Mouse (Mus musculus) adrenal gland, postnatal 14 days (tissue): ENCODE data around the gene Arhgap23. TPM values are rescaled to one million over a fixed set of nuclear protein-coding genes. Genes with fewer than 3 reads are reported as not detected.

Experiments used
- DNase-seq: peaks from one replicate; pipeline ENCODE4 v3.0.0; 2021; ENCODE audit warnings: mixed read lengths
- total RNA-seq: library from RNA; stranded (reverse); gene quantifications from 2 replicates; pipeline ENCODE4 v1.2.3, GENCODE M21; 2021

The Arhgap23 gene
- total RNA-seq, 1 experiment from 2014 or later: 32.8 TPM

DNA sequence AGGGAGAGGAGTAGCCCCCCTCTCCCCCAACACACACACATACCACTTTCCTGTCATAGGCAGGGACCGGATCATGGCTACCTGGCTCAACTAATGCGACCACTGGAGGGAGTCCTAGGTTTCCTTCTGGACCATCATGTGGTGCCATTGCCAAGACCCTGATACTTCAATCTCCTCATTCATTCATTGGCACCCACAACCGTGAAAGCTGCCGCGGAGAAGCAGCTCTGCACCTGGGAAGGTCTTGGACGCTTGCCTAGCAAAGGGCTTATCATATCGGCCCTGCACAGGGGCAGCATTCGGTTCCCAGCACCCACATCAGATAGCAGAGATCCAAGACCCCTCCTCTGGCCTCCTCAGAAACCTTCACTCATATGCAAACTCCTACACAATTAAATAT is 91.0 kb downstream of the Arhgap23 start:
- DNase-seq: no peak

DNA sequence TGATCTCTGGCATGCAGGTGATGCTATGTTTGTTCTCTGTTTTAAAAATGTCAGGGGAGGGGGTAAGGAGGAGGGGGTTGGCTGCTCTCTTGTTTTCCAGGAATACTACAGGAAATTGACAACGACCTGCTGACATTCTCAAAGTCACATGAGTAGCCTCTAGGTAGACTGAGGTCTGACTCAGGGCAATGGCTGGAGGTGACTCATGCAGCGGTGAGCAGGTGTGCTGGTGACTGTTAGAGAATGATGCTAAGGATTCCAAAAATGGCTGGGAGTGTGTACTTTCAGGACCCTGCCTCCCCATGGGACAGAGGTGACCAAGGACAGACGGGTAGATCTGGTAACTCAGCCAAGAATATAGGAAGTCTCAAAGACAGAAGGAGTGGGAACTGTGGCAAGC is 92.9 kb downstream of the Arhgap23 start:
- DNase-seq: no peak

DNA sequence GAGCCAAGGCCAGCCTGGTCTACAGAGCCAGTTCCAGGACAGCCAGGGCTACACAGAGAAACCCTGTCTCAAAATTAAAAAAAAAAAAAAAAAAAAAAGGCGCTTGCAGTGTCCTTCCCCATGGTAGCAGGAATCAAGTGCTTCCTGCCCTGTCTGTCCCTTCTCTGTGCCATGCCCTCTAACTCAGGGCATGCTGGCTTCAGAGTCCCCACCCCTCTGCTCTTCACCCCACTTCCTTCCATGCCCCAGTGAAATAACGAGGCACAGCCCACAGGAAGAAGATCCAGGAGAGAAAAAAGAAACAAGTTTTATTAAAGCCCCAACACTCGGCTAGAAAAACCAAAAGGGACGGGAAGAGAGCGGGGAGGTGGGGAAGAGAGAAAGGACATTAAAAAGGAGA is 93.7 kb downstream of the Arhgap23 start:
- no peak for DNase-seq

DNA sequence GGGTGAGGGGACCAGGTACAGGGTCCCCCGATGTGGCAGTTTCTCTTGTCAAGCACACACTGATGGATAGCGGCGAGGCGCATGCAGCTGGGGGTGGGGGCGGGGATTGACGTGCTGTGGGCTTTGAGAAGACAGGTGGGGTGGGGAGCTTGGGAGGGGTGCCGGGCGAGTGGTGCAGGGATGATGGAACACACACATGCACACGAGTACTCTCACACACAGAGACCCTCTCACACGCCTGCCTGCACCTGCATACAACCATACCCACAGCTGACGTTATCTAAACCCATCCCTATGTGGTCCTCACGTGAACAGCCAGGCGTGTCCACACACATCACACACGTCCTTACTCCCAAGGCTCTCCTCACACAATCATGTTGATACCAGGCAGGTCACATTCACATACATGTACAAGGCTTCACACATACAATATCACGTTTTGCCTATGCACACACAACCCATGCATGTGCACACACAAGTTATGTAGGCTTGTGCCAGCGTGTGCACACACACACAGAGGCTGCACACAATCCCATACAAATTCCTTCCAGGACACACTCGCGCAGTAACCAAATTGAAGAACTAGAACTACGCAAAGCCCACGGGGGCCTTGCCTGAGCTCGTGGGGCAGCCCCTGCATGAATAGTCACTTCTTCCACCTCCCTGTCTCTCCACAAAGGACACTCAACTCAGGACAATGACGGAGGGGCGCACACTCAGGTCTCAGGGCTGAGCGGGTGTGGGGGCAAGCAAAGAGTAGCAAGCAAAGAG is 94.6 kb downstream of the Arhgap23 start:
- DNase-seq: no peak

DNA sequence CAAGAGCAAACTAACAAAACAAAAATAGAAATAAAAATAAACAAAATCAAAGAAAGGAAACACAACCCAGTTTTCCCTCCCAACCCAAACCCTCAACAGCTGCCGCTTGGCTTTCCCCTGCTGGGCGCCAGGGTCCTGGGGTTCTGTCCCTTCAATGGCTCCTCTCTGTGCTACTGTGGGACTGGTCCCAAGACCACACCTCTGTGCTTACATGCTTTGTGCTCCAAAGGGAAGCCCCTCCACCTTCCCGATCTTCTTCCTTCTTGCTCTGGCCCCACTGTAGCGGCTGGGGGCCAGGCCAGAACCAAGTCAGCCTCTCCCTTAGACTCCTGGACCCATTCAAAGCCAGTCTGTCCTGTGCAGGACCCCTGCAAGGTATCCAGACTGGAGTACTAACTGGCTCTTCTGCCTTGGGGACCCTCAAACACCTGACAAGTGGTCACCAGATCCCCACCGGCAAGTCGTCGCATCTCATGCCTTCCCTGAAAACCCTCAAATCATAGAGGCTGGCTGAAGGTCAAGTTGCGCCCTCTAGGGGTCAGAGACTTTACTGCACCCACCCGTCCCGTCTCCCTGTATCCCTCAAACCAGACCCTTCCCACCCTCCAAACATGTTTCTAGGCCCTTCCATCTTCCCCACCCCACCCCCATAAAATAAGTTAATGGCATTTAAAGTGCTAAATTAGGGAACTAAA is 95.8 kb downstream of the Arhgap23 start:
- DNase-seq: peak; percentile 82

DNA sequence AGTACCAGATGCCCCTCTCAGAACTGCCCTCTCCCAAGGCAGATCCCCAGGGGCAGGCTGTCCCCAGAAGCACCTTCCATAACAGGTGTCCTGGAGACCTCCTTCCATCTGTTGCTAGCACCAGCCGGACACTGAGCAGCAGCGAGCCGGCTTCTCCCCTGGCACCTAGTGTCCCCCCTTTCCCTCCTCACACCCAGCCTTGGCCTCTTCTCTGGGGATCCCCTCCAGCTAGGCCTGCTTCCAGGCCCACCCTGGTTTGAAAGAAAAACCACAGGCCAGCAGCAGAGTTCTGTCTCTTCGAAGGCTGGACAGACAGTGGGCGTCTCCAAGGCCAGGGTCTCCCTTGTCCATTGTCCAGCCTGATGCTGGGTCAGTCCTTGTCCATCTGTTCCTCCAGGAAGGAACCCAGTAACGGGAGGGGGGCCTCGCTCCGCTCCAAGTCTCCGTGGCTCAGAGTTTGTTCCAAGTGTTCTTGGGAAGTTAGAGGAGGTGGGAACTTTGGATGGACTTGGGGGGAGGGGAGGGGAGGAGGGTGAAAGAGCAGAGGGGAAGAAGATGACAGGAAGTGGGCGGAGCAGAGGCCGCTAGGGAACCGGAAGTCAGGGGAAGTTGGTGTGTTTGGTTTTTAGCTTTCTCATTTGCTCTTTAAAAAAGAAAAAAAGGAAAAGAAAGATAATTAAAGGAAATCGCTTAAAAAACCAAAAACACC is 96.5 kb downstream of the Arhgap23 start:
- peak; percentile 52 for DNase-seq

DNA sequence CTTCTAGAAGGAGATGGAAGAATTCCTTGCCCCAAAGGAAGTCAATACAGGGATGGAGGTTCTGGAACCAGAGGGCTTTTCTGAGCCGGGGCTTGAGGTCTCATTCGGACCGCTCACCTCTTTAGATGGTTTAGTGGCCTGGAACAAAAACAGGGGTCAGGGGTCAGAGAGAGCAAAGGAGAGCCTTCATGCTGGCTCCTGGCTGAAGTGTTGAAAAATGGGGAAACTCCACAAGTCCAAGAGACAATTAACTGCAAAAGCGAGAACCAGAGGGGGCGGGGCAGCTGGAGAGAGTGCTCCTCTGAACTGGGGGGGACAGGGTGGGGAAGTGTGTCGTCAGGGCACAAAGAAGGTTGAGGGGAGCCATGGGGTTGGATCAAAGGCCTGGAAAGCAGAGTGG is 97.2 kb downstream of the Arhgap23 start:
- DNase-seq: no peak

DNA sequence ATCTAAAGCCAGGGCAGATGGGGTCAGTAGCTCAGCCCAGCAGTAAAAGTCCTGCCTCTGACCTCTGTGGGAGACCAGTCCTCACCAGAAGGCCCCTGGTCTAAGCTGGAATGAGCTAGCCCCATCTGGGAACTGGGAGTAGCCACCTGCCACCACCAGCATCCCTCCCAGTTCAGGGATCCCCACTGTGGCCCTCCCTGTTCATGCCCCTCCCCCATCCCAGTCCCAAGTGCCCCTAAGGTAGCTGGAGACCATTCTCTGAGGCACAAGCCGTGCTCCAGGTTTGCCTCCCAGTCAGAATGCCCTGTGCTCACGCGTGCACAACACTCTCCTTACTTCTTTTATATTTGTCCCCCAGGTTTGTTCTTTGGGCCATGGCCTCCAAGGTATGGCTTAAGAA is 97.7 kb downstream of the Arhgap23 start:
- no peak for DNase-seq

DNA sequence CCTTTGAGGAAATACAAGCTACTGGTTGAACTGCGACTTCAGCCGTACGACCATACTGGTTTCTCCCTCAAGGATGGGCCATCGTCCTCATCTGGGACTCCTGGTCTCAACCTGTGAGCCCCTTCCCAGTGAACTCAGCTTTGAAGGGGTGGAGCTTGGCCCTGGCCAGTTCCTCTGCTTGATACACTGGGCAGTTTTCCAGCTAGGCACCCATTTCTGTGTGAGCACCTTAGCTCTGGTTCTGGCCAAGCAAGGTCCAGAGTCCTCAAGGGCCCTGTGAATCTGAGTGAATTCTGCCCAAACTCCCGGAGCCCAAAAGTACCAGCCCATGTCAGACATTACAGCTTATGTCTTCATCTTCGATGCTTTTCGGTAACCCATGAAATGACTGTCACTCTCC is 105.2 kb downstream of the Arhgap23 start:
- no peak for DNase-seq

DNA sequence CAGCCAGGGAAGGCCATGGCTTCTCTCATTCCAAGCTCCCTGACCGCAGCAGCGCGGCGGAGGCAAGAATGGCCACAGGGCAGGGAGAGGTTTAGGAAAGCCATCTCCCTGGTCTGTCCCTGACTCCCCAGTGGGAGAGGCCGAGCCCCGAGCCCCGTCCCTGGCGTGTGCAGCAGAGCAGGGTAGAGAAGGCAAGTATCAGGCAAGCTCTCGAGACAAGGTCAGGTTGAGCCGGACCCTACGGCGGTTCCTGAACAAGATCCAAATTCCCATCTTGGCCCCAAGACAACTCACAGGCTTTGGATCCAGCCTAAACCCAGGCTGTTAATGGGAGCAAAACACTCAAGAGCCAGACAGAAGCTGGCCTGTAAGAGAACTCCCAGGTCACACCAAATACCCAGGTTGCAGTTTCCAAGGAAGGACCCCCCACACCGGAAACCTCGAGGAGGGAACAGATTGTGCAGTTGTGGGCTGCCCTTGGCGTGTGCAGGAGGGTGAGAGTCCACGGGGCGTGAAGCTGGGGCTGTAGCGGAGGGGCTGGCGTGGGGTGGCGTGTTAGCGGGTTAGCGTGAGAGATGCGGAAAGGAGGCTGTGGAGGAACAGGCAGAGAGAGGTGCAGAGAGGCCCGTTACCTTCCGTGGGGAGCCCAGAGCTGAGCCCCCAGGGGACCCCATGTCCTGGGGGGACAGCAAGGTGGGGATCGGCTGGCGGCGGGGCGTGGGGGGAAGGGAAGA is 106.6 kb downstream of the Arhgap23 start:
- peak; percentile 42 for DNase-seq

DNA sequence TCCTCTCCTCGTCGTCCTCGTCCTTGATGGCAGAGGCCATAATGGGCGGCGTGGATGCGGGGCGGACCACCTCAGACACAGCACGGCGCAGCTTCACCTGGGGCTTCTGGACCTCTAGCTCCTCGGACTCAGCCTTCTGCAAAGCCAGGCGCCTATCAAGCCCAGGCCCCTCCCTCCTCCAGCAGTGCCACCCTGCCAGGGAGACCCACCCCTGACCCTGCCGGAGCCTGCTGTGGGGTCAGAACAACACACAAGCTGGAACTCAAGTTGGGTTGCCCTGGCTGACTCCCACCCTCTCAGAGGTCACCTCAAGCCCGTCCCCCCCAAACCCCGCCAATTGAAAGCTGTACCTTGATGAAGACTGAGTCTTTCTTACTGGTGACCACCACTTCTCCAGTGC is 107.8 kb downstream of the Arhgap23 start:
- no peak for DNase-seq

DNA sequence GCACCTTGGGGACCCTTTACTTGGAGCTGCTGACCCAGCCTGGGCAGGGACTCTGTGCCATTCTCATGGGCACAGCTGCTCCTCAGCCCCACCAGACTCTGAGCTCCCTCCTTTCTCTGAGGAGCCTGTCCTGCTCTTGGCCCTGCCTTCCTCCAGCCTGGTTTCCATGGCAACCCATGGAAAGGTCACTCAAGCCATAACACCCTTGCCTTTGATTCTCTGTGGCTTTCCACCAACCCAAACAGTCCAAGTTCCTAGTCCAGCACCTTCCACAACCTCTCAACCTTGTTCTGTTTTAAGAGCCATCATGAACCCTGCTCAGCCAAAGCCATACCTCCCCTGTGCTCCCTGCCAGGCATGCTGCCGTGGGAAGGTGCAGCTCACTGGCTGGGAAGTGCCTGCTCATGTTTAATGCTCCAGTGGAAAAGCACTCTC is 108.5 kb downstream of the Arhgap23 start:
- peak; percentile 84 for DNase-seq

DNA sequence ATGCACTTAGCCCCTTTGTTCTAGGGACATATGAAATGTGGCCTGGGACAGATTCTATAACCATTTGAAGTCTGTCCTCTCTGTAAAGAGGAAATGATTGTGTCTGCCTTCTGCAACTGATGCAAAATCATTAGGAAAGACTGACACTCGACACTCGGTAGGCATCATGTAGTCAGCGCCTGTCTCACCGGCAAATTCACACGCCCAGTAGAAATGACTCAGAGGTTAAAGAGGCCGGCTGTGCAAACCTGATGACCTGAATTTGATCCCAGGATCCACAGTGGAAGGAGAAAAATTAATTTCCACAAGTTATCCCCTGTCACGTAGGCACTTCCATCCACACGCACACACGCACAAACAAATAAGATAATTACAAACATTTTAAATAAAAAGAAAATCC is 109.0 kb downstream of the Arhgap23 start:
- DNase-seq: peak; percentile 36

DNA sequence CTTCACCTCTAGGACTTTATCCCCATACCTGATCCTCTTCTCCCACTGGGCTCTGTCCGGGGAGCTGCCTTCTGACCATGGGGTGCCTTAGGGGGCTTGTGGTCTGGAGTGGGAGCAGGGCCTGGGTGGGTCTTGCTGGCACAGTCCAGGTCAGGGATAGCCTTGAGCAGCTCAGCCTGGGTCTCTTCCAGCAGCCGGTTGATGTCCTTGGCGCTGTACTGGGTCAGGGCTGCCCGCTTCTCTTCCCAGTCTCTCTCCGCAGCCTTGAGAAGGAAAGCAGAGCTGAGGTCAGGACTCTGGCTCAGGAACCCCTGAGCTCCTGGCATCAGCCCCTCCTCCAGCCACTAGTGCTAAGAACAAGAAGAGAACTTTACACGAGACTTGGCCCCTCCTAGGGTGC is 110.0 kb downstream of the Arhgap23 start:
- DNase-seq: peak; percentile 83

DNA sequence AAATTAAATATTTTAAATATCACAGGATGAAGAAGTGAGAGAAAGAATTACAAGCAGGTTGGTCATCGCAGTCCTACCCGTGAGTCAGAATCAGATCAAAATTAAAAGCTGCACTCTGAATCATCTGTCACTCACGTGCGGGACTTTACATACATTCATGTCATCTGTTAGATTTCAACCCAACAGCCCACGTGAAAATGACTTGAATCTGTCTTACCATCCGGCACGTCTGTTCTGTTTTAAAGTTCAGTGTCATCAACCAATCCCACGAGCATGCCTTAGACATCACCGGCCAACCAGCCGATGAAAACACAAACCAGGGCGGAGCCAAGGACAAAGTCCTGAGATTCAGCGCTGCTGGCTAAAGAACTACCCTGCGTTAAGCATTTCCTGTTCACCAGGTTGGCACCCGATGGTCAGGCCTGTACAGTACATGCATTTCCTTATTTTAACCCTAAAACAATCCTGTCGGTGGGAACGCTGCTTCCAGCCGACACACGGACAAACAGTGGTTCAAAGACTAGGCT is 113.0 kb downstream of the Arhgap23 start:
- no peak for DNase-seq

DNA sequence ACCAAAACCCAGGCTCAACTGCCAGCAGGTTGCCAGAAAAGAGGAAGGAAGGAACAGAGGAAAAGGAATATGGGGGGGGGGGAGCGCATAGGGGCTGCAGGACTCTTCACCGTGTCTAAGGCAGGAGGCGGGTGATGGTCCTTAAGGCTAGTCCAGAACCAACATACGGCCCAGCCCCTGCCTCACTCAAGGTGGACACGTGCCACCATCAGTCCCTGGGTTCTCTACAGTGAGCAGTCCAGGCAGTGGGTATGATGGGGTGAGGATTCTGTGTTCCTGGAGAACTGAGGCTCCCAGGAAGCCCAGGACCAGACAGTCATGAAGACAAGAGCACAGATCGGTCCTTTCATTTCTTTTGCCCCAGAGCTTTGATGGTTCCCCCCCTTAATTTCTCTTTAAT is 114.7 kb downstream of the Arhgap23 start:
- no peak for DNase-seq

DNA sequence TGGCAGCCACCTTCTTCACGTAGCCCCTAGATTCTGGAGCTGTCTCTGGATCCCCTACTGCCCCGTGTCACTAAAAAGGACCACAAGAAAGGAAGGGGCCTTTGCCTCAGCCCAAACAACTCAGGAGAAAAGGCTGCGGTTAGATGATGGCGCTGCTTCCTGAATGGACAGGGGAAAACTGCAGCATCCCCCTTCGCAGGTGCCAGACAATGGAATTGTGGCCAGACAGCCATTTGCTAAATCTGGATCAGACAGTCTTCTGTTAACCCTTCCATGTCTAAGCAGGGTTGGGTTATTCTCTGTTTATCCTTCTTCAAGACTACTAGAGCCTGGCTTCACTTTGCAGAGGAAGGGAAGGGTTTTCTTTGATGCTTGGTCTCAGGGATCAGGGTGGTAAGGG is 115.6 kb downstream of the Arhgap23 start:
- no peak for DNase-seq

DNA sequence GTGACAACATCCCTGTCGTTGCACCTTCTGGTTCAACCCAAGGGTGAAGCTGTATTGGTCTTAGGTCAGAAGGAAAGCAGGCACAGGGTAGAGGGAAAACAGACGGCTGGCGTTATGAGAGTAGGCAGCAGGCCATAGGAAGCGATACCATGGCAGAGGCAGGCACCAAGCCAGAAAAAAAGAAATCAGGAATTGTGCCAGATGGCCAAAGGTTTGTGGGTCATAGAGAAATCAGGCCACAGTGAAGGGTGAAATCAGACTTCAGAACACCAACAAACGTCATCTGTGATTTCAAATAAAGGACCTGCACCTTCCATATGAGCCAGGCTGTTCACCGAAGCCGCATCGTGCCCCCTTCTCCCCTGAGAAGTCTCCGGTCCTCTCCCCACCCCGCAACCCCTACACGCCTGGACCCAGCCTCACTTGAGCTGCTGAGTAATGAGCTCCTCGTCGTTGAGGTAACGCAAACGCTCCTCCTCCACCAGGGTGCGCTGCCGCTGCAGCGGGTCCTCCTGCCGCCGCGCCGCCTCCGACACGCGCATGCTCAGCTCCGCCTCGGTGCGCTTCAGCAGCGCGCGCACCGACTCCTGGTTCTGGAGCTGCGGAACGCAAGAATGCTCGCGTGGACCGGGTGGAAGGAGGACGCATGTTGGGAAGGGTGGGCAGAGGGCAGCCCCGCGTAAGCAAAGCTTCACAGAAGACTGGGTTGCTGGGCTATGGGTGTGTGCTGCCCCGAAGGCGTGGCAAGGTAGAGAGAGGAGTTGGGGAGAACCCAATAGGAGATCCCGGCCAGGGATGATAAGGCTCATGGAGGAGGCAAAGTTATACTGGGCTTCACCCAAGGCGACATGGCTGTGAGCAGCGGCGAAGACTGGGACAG is 116.3 kb downstream of the Arhgap23 start:
- DNase-seq: peak; percentile 94

DNA sequence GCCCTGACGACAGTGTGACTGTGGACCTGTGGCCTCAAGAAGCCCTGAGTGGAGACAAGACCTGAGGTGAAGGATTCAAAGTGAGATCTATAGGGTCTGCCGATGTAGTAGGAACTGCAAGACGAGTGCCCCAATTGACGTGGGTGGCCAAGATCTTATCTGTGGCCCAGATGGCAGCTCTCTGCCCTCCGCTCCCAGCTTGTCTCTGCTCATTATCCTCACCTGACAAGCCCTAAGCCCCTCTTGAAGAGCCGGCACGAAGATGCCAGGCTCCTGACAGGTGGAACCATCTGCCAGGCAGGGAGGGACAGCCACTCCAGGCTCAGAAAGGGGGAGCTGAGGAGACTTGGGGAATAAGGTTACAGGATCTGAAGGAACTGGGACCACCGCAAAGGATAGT is 117.0 kb downstream of the Arhgap23 start:
- DNase-seq: no peak

DNA sequence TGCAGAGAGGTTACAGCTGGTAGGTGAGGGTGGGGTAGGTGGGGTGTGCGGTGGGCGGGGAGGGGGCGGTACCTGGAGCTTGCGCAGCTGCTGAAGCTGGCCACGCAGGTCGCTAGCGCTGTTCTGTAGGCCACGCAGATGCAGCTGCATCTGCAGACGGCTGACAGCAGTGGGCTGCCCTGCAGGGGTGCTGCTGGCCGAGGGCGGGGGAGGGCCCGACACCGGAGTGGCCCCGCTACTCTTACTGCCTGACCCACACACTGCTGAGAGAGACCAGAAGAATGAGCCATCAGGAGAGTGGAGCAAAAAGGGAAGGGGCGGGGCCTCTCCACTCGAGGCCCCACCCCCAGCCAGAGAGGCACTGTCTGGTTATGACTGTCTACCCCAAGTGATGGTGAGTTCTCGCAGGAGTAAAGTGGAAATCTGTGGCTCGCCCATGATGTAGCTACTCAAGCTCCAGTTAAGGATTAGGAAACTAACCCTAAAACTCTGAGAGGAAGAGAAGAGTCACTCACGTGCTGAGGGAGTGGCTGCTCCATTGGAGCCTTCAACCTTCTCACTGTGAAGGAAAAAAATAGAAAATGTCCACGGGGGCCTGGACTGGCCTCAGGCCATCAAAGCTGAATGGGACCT is 117.7 kb downstream of the Arhgap23 start:
- DNase-seq: no peak

DNA sequence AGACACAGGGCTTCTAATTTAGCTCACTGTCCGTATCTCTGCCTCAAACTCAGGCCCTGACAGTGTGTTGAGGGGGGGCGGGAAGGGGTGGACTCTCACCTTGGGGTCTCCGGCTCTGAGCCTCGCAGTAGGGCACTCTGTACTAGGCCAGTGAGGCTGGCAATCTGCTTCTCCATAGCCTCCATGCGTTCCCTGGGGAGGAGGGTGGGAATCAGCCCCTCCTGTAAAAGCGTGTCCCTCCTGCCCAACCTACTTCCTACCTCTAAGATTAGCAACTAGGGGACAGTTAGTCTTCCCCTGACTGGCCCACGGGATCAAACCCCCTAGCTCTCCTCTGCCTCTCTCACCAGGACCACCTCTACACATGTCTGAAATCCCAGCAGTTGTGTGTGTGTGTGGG is 118.3 kb downstream of the Arhgap23 start:
- no peak for DNase-seq
